Mouse (Mus musculus): Measurements from ENCODE around the gene Tmem151b.
A peak's percentile ranks its signal among the peaks of the same experiment; 100 is the strongest.

The Tmem151b gene

GRCm38 (mm10) chr17:45549617-45550181 lies at the start of gene Tmem151b:
TSS of gene Tmem151b (minus strand) at chr17:45549677.
- peak; percentile 80 for DNase-seq

DNA sequence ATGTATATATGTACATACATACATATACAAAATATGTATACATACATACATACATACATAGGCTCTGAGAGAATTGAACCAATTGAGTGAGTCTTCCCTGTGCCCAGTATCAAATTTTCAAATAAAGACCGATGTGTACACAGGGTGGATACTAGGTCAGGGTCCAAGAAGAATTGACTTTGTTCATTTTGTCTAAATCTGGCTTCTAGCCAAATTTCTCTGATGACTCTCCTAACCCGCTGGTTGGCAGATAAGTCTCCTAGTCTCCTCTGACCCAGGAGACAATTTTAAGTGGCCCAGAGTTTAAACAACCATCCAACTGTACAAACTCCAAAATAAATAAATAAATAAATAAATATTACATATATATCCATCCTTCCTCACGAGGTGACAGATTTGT lies 49.4 kb upstream of the Tmem151b start:
- DNase-seq: no peak

DNA sequence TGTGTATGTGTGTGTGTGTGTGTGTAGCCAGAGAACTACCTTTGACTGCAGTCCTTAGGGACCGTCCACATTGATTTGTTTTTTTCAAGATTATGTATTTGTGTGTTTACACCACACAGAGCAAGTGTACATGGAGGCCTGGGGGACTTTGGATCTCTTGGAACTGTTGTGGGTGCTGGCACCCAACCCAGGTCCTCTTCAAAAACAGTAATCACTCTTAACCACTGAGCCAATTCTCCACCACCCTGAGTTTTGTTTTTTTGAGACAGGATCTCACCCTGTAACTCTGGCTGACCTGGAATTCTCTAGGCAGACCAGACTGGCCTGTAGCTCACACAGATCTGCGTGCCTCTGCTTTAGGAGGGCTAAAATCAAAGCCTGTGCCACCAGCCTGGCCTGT lies 48.9 kb upstream of the Tmem151b start:
- DNase-seq: peak; percentile 19

- DNase-seq: peak; percentile 46
These were observed 48.3 kb upstream of the Tmem151b start for GRCm38 (mm10) chr17:45597787-45598186.

DNA sequence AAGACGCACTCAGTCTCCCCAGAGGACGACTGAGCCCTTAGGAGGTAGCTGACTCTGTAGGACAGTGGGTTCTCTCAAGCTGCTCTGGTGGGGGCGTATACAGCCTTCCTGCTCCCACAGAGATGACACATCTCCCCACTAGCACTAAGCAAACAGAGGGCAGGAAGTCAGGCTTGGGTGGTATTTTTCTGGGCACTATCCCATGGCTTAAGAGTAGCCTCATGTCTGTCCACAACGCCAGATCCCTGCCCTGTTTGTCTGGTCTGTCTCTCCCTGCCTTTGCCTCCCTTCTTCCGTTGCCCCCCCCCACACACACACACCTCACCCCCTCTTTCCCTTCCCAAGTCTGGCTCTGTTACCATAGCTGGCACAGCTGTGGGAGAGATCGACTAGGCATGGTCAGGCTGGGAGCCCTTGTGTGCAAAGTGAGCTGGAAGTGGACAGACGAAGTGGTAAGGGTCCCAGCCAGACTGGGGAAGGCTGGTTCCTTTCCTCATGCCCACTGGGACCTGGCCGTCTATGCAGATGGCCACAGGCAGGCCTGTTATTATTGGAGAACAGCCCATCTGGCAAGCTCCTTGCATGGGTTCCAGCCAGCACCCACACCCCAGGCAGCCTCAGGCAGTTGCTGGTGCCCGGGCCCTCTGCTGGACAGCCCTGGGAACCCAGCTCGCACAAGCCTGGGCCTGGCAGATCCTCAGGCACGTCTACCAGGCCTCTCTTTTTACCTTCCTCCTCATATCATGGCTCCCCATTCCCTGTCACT lies 47.3 kb upstream of the Tmem151b start:
- peak; percentile 83 for DNase-seq

GRCm38 (mm10) chr17:45595736-45596390 lies 46.4 kb upstream of the Tmem151b start:
- peak; percentile 27 for DNase-seq

GRCm38 (mm10) chr17:45594881-45595735 lies 45.6 kb upstream of the Tmem151b start:
- DNase-seq: peak; percentile 83

DNA sequence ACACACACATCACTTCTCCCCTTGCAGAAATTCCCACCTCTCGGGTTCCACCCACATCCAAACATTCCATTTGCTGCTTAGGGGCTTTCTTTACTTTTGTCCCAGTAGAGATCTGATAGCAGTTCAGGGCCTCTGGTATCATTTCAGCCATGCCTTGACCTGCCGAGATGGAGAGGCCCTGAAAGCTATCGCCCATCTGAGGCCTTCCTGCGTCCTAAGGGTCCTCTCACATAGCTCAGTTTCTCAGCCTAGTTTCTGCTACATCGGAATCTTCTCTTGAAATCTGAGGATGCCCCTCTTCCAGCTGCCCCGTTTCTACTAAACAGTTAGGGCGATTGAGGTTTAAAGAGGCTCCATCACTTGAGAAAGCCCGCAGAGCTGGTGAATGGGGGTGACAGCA lies 44.7 kb upstream of the Tmem151b start:
- DNase-seq: peak; percentile 15

- peak; percentile 59 for DNase-seq
These were observed 44.0 kb upstream of the Tmem151b start for GRCm38 (mm10) chr17:45593479-45593878.

DNA sequence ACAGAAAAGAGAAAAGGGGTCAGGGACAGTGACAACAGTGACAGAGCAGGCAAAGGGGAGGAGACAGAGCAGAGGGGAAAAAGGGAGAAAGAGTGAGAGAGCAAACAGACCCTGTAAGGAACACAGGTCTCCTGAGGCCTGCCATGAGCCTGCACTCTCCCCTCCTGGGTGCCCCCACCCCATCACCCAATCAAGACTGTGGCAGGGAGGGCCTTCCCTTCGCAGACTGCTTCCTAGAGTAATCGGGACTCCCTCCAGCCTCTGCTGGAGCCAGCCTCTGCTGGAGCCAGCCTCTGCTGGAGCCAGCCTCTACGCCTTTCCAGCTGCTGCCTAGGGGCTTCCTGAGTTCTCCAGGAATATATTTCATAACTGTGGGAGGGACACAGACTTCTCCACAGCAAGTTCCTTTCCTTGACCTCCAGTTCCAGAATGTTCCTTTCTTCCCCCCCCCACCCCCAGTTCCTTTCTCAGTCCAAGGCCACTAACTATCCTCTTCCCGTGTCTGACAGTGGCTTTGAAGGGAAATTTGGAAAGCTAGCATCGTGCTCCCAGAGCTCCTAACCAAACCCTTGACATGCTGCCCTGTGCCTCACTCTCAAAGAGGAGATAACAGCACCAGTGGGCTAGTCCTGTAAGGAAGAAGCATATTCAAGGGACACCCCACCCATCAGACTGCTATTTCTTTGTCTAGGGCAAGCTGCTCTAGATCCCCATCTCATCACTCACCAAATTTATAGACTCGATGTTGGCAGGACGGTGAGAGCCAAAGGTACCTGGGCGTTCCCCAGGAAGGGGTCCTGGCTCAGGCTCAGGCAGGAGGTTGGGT lies 43.3 kb upstream of the Tmem151b start:
- peak; percentile 56 for DNase-seq

DNA sequence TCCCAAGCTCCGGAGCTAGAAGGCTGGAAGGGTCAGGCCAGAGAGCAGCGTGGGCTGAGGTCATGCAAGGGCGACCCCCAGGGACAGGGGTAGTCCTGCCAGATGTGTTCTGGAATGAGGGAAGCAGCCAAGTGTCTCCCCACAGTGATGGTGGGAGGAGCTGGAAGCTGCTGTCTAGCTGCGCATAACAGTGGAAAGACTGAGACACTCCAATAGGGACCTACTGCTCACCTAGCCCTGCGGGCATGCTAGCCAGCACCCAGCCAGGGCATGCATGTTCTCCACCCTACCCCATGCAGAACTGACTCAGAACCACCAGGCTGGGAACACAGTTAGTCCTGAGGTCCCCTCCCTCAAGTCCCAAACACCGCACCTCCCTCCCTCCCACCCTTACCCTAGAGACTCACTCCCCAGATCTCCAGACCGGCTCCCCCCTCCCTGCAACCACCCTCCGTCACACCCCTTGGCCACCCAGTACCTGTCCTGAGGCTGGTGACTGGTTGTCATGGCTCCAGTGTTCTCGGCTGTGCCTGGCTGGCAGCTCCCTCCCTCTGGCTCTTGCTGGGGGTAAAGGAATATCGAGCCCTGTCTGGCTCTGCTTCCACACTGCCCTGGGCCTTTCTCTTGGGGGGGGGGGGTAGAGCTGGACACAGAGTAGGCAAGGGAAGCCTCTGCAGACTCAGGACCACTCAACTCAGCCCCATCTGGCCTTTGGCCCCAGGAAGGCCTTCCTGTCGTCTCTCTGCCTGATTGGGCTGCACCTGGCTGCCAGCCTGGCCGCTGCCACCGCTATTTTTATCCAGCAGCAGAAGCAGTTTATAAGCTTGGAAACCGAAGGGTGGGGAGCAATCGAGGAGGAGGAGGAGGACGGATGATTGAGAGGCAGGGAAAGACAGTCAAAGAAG lies 42.5 kb upstream of the Tmem151b start:
- DNase-seq: peak; percentile 71

DNA sequence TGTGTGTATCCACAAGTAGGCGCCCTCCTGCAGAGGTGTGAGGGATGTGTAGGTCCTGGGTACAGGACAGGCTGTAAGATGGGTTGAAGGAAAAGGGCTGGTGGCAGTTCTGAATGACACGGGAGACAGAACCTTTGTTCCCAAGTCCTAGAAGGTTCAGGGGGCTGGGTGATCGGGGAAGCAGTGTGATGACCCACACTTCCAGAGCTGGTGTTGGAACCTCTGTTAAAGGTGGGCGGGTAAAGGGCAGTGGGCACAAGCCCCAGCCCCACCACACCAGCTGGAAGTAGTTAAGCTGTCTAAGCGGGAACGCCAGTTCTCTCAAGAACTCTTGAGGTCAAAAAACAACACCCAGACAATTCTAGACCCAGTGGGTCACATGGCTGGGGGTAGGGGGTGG lies 40.9 kb upstream of the Tmem151b start:
- peak; percentile 29 for DNase-seq

- DNase-seq: peak; percentile 35
These were observed 40.4 kb upstream of the Tmem151b start for GRCm38 (mm10) chr17:45589844-45590243.

GRCm38 (mm10) chr17:45589236-45589635 lies 39.8 kb upstream of the Tmem151b start:
- DNase-seq: peak; percentile 68

DNA sequence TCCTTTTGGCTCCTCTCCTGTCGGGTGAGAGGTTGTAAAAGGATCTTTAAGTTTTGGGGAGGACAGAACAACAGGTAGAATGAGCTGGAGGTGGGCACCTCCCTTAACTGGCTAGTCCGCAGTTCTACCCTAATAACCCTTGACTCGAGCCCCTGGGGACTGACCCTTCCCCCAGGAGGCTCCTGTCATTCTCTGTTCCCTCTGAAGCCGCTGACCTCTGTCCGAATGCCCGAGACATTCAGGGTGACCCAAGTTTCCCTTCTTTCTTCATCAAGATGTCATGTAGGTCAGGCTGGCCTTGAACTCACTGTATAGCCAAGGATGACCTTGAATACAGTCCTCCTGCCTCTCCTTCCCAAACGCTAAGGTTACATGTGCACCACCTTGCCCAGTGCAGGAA lies 38.9 kb upstream of the Tmem151b start:
- peak; percentile 30 for DNase-seq

- DNase-seq: no peak
These were observed 37.0 kb upstream of the Tmem151b start for GRCm38 (mm10) chr17:45586449-45586837.

- DNase-seq: peak; percentile 41
These were observed 36.4 kb upstream of the Tmem151b start for GRCm38 (mm10) chr17:45585725-45586448.

DNA sequence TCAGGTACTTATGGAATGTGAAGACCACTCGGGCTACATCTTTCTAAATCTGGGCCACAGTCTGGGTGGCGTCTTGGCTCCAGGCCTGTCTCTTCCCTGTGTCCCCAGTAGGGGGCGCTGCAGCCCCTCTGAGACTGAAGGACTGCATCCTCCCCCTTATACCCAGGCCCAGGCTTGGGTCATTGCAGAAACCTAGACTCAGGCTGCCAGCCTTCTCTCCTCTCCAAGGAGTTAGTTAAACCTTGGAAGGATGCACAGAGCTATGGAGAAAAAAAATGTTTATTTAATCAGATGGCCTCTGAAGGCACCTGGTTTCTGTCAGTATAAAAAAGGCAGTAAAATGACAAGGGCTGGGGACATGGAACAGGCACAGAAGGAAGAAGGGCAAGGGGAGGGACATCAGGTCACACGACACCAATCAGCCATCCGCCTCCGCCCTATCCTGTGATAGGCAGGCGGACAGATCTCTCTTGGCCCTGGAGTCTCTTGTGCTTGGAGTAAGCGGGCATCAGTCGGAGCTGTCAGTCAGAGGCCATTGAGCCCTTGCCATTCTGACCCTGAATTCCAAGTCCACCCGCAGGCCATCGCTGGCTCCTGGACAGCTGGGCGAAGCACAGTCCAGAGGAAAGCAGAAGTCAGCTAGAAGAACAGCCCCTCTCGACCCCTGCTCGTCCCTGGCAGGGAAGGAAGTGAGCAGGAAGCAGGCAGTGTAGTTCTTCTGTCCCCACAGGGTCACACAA lies 35.6 kb upstream of the Tmem151b start:
- DNase-seq: peak; percentile 81

GRCm38 (mm10) chr17:45584096-45584896 lies 34.8 kb upstream of the Tmem151b start:
- peak; percentile 82 for DNase-seq

Data from cerebellum, adult 11-12 months (tissue).